Mouse (Mus musculus) ES-Bruce4 (cell line): ENCODE results near the gene Ank3.

ENCODE experiments used
- CTCF ChIP-seq: IDR thresholded peaks from one replicate; pipeline ENCODE4 v1.8.1; 2011; ENCODE audit warnings: low read depth, low read length
- EP300 ChIP-seq: IDR thresholded peaks from 2 replicates; pipeline ENCODE4 v1.6.1; 2011; ENCODE audit warnings: low read depth, low read length; ENCODE audit not compliant: insufficient read depth
- POLR2A ChIP-seq: IDR thresholded peaks from one replicate; pipeline ENCODE4 v1.8.1; 2011; ENCODE audit warnings: low read length; ENCODE audit not compliant: insufficient read depth

GRCm38 (mm10) chr10:69604609-69605008, 206.0 kb downstream of the Ank3 start:
- no peak for TF ChIP-seq POLR2A
- TF ChIP-seq EP300, result no peak
- TF ChIP-seq CTCF, result no peak
